Mouse (Mus musculus) heart, postnatal 36 days (tissue): ENCODE measurements around the gene Stard5. TPM values are rescaled to one million over a fixed set of nuclear protein-coding genes. Genes with fewer than 3 reads are reported as not detected.

Experiments
- total RNA-seq, 2 experiments: library from RNA; stranded (reverse); gene quantifications; 2 replicates each; pipeline ENCODE4 v1.2.3; 2021

Gene Stard5
- total RNA-seq, 2 experiments from 2014 or later = 10.9 to 11.7 TPM

Other genes with a start within 250 kb of the Stard5 start
- gene Tmc3, start 47.0 kb upstream of the Stard5 start, total RNA-seq = under 1 TPM; 0.11 to 0.19 TPM
- gene Il16, start 113.8 kb downstream of the Stard5 start, total RNA-seq = 1 to 10 TPM; 8.4 to 10.0 TPM
- gene Cfap161, start 162.9 kb downstream of the Stard5 start, total RNA-seq = not detected